Mouse (Mus musculus): ENCODE measurements around the gene Miga1. TPM values are rescaled to one million over a fixed set of nuclear protein-coding genes. Genes with fewer than 3 reads are reported as not detected.
"Not testable (repeated sequence)": the region's sequence is repeated elsewhere in the genome, so short reads cannot be mapped to it uniquely, and the experiment has no call there.

Miga1 gene
- polyA plus RNA-seq, 1 experiment: 3.4 TPM

- Histone ChIP-seq H3K4me3 (ENCODE audit: insufficient read depth, low read depth, low read length) (no peak overlapping the region), H3K27ac (replicated peaks; ENCODE audit: low read depth, low read length) (no peak overlapping the region), H3K4me1 (ENCODE audit: control insufficient read depth, insufficient read depth, insufficient read length, low read length) (no peaks in the 10 kb centered on the region)
Measured at GRCm38 (mm10) chr3:152261436-152261835, 78.8 kb downstream of the Miga1 start.

GRCm38 (mm10) chr3:152260362-152260761 is 79.8 kb downstream of the Miga1 start:
- no peak overlapping the region for H3K4me3 ChIP-seq (ENCODE audit: insufficient read depth, low read depth, low read length)

GRCm38 (mm10) chr3:152259409-152259808 is 80.8 kb downstream of the Miga1 start:
- H3K4me1 ChIP-seq (ENCODE audit: control insufficient read depth, insufficient read depth, insufficient read length, low read length); H3K4me3 ChIP-seq (ENCODE audit: insufficient read depth, low read depth, low read length); H3K27ac ChIP-seq (replicated peaks; ENCODE audit: low read depth, low read length): not testable (repeated sequence)

More at GRCm38 (mm10) chr3:152260362-152260761, 79.8 kb downstream of the Miga1 start:
- no peak overlapping the region for H3K27ac ChIP-seq (replicated peaks; ENCODE audit: low read depth, low read length)
- H3K4me1 ChIP-seq (ENCODE audit: control insufficient read depth, insufficient read depth, insufficient read length, low read length): no peaks in the 10 kb centered on the region

GRCm38 (mm10) chr3:152257528-152257927 is 82.7 kb downstream of the Miga1 start:
- H3K4me3 ChIP-seq (ENCODE audit: insufficient read depth, low read depth, low read length): no peak overlapping the region
- H3K4me1 ChIP-seq (ENCODE audit: control insufficient read depth, insufficient read depth, insufficient read length, low read length): no peaks in the 10 kb centered on the region
- H3K27ac ChIP-seq (replicated peaks; ENCODE audit: low read depth, low read length): no peak overlapping the region

- Histone ChIP-seq H3K27ac (replicated peaks; ENCODE audit: low read depth, low read length) (no peak overlapping the region), H3K4me3 (ENCODE audit: insufficient read depth, low read depth, low read length) (no peak overlapping the region), H3K4me1 (ENCODE audit: control insufficient read depth, insufficient read depth, insufficient read length, low read length) (no peaks in the 10 kb centered on the region)
Measured at GRCm38 (mm10) chr3:152250487-152250886, 89.7 kb downstream of the Miga1 start.

GRCm38 (mm10) chr3:152247708-152248107 is 92.5 kb downstream of the Miga1 start:
- Histone ChIP-seq H3K4me1 (ENCODE audit: control insufficient read depth, insufficient read depth, insufficient read length, low read length) (no peaks in the 10 kb centered on the region), H3K27ac (replicated peaks; ENCODE audit: low read depth, low read length) (no peak overlapping the region), H3K4me3 (ENCODE audit: insufficient read depth, low read depth, low read length) (no peak overlapping the region)

GRCm38 (mm10) chr3:152245273-152245910 is 94.8 kb downstream of the Miga1 start:
- no peak overlapping the region for H3K27ac ChIP-seq (replicated peaks; ENCODE audit: low read depth, low read length)

GRCm38 (mm10) chr3:152243304-152243703 is 96.9 kb downstream of the Miga1 start:
- H3K4me1 ChIP-seq (ENCODE audit: control insufficient read depth, insufficient read depth, insufficient read length, low read length): no peaks in the 10 kb centered on the region
- no peak overlapping the region for H3K27ac ChIP-seq (replicated peaks; ENCODE audit: low read depth, low read length)
- H3K4me3 ChIP-seq (ENCODE audit: insufficient read depth, low read depth, low read length): no peak overlapping the region

More at GRCm38 (mm10) chr3:152245273-152245910, 94.8 kb downstream of the Miga1 start:
- no peaks in the 10 kb centered on the region for H3K4me1 ChIP-seq (ENCODE audit: control insufficient read depth, insufficient read depth, insufficient read length, low read length)
- no peak overlapping the region for H3K4me3 ChIP-seq (ENCODE audit: insufficient read depth, low read depth, low read length)

GRCm38 (mm10) chr3:152241098-152241497 is 99.1 kb downstream of the Miga1 start:
- H3K4me3 ChIP-seq (ENCODE audit: insufficient read depth, low read depth, low read length): no peak overlapping the region
- no peaks in the 10 kb centered on the region for H3K4me1 ChIP-seq (ENCODE audit: control insufficient read depth, insufficient read depth, insufficient read length, low read length)
- no peak overlapping the region for H3K27ac ChIP-seq (replicated peaks; ENCODE audit: low read depth, low read length)

- Histone ChIP-seq H3K4me3 (ENCODE audit: insufficient read depth, low read depth, low read length) (no peak overlapping the region), H3K27ac (replicated peaks; ENCODE audit: low read depth, low read length) (no peak overlapping the region), H3K4me1 (ENCODE audit: control insufficient read depth, insufficient read depth, insufficient read length, low read length) (no peaks in the 10 kb centered on the region)
Measured at GRCm38 (mm10) chr3:152239592-152239991, 100.6 kb downstream of the Miga1 start.

- Histone ChIP-seq H3K27ac (replicated peaks; ENCODE audit: low read depth, low read length) (no peak overlapping the region), H3K4me1 (ENCODE audit: control insufficient read depth, insufficient read depth, insufficient read length, low read length) (no peaks in the 10 kb centered on the region)
Measured at GRCm38 (mm10) chr3:152238836-152239235, 101.4 kb downstream of the Miga1 start.

GRCm38 (mm10) chr3:152235805-152236204 is 104.4 kb downstream of the Miga1 start:
- H3K4me3 ChIP-seq (ENCODE audit: insufficient read depth, low read depth, low read length): no peak overlapping the region
- no peaks in the 10 kb centered on the region for H3K4me1 ChIP-seq (ENCODE audit: control insufficient read depth, insufficient read depth, insufficient read length, low read length)

More at GRCm38 (mm10) chr3:152238836-152239235, 101.4 kb downstream of the Miga1 start:
- no peak overlapping the region for H3K4me3 ChIP-seq (ENCODE audit: insufficient read depth, low read depth, low read length)

GRCm38 (mm10) chr3:152235238-152235637 is 105.0 kb downstream of the Miga1 start:
- H3K4me1 ChIP-seq (ENCODE audit: control insufficient read depth, insufficient read depth, insufficient read length, low read length): no peaks in the 10 kb centered on the region
- H3K4me3 ChIP-seq (ENCODE audit: insufficient read depth, low read depth, low read length): no peak overlapping the region
- H3K27ac ChIP-seq (replicated peaks; ENCODE audit: low read depth, low read length): no peak overlapping the region

More at GRCm38 (mm10) chr3:152235805-152236204, 104.4 kb downstream of the Miga1 start:
- no peak overlapping the region for H3K27ac ChIP-seq (replicated peaks; ENCODE audit: low read depth, low read length)

- Histone ChIP-seq H3K4me1 (ENCODE audit: control insufficient read depth, insufficient read depth, insufficient read length, low read length) (no peaks in the 10 kb centered on the region), H3K27ac (replicated peaks; ENCODE audit: low read depth, low read length) (no peak overlapping the region), H3K4me3 (ENCODE audit: insufficient read depth, low read depth, low read length) (no peak overlapping the region)
Measured at GRCm38 (mm10) chr3:152231333-152232100, 108.7 kb downstream of the Miga1 start.

- no peaks in the 10 kb centered on the region for H3K4me1 ChIP-seq (ENCODE audit: control insufficient read depth, insufficient read depth, insufficient read length, low read length)
- H3K27ac ChIP-seq (replicated peaks; ENCODE audit: low read depth, low read length): no peak overlapping the region
Measured at GRCm38 (mm10) chr3:152229271-152229670, 110.9 kb downstream of the Miga1 start.

GRCm38 (mm10) chr3:152228843-152229242 is 111.4 kb downstream of the Miga1 start:
- H3K27ac ChIP-seq (replicated peaks; ENCODE audit: low read depth, low read length): no peak overlapping the region
- no peak overlapping the region for H3K4me3 ChIP-seq (ENCODE audit: insufficient read depth, low read depth, low read length)
- H3K4me1 ChIP-seq (ENCODE audit: control insufficient read depth, insufficient read depth, insufficient read length, low read length): no peaks in the 10 kb centered on the region

More at GRCm38 (mm10) chr3:152229271-152229670, 110.9 kb downstream of the Miga1 start:
- H3K4me3 ChIP-seq (ENCODE audit: insufficient read depth, low read depth, low read length): no peak overlapping the region
